In the genomic region with DNA sequence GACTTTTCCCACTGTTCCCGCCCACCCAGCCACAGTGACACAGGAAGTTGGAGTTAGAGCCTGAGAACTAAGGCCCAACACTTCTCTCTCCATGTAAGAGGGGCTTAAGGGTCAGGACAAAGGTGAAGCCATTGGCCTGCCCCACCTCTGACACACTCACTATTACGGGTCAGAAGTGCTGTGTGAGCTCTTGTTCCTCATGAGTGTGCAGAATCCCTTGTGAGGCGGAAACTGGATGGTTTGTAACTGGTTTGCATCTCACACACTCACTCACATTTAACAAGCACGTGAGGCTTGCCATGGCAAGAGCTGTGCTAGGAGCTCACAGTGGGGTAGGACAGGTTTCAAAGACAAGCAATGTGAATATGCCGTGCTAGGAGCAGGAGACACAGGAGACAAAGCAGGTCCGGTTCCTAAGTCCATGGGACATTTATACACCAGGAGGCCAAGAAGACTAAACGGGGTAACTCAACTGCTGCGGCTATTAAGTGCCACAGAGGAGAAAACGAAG, we compare ENCODE assay signal across 11 mouse cellular contexts. TPM values are rescaled to one million over a fixed set of nuclear protein-coding genes. Genes with fewer than 3 reads are reported as not detected.
DNase-seq lines count a peak whose midpoint lies in the region; ATAC-seq and TF ChIP-seq lines count a peak whose summit lies in the region.
"Had no signal": no experiment of that assay in that cellular context is flagged by ENCODE, and none has a peak within 500 bp of the region (broad histone marks: within the 10 kb centered on the region; RNA-seq: fewer than 3 reads in every experiment).

No protein-coding gene starts in this region.

- H3K9me3 ChIP-seq in heart, postnatal 0 days (replicated peaks; ENCODE audit: control insufficient read depth, low read length) = no peaks in the 10 kb centered on the region
- H3K9me3 ChIP-seq in midbrain, embryonic 12.5 days = no peaks in the 10 kb centered on the region
- H3K9me3 ChIP-seq in midbrain, embryonic 16.5 days (replicated peaks; ENCODE audit: control insufficient read depth, low read length, poor library complexity, severe bottlenecking) = no peaks in the 10 kb centered on the region
- no peaks in the 10 kb centered on the region for H3K9me3 ChIP-seq in kidney, embryonic 14.5 days (ENCODE audit: control insufficient read depth, low read length)
- H3K9me3 ChIP-seq in stomach, postnatal 0 days (ENCODE audit: control insufficient read depth, low read length) = no peaks in the 10 kb centered on the region

- H3K27ac ChIP-seq in heart, postnatal 0 days (ENCODE audit: low read depth) = peak overlapping the region; percentile 76
- peak overlapping the region; percentile 60; the same call in 1 of the 2 replicates for H3K27ac ChIP-seq in midbrain, embryonic 12.5 days (replicated peaks)
- H3K27ac ChIP-seq in midbrain, embryonic 16.5 days (ENCODE audit: low read length) = no peak overlapping the region
- H3K27ac ChIP-seq in kidney, embryonic 14.5 days (ENCODE audit: low read depth, low read length) = peak overlapping the region; percentile 77; the same call in 1 of the 2 replicates
- peak overlapping the region; percentile 45 for H3K27ac ChIP-seq in stomach, postnatal 0 days (replicated peaks)

- intact Hi-C loops in heart, postnatal 14 days (cut with DNase I) = no loop called here

- no peak for TF ChIP-seq CTCF in heart, postnatal 0 days (IDR thresholded peaks at IDR 0.05; ENCODE audit: low read depth)
- no peak for TF ChIP-seq CTCF in stomach, postnatal 0 days (IDR thresholded peaks at IDR 0.05; ENCODE audit: low read depth)

- no peak overlapping the region for H3K4me3 ChIP-seq in heart, postnatal 0 days (ENCODE audit: low read depth, low read length)
- H3K4me3 ChIP-seq in midbrain, embryonic 12.5 days = no peak overlapping the region
- H3K4me3 ChIP-seq in midbrain, embryonic 16.5 days (ENCODE audit: low read depth, low read length) = no peak overlapping the region
- H3K4me3 ChIP-seq in kidney, embryonic 14.5 days (ENCODE audit: low read length) = no peak overlapping the region
- H3K4me3 ChIP-seq in stomach, postnatal 0 days (ENCODE audit: low read depth, low read length) = no peak overlapping the region
- H3K4me3 ChIP-seq: erythroblast, embryonic 14.5 days had no signal

- TF ChIP-seq EP300 in heart, postnatal 0 days (IDR thresholded peaks at IDR 0.05; ENCODE audit: low read depth) = no peak
- no peak for TF ChIP-seq EP300 in stomach, postnatal 0 days (optimal IDR thresholded peaks at IDR 0.05)

- peaks cover 24% of the 10 kb centered on the region for H3K36me3 ChIP-seq in heart, postnatal 0 days (replicated peaks; ENCODE audit: control insufficient read depth, insufficient read depth, low read length)
- peaks cover 21% of the 10 kb centered on the region for H3K36me3 ChIP-seq in midbrain, embryonic 12.5 days
- peaks cover 14% of the 10 kb centered on the region for H3K36me3 ChIP-seq in midbrain, embryonic 16.5 days (ENCODE audit: control insufficient read depth, insufficient read depth, low read length)
- H3K36me3 ChIP-seq in kidney, embryonic 14.5 days (ENCODE audit: control insufficient read depth, insufficient read depth, low read length) = peaks cover 31% of the 10 kb centered on the region
- peaks cover 9% of the 10 kb centered on the region for H3K36me3 ChIP-seq in stomach, postnatal 0 days (ENCODE audit: control insufficient read depth, insufficient read depth, low read length)

- WGBS in heart, postnatal 0 days = 44% methylated on average over 9 of the region's 9 CpGs
- WGBS in midbrain, embryonic 12.5 days = 66% methylated on average over 9 of the region's 9 CpGs
- WGBS in midbrain, embryonic 16.5 days = 59% methylated on average over 9 of the region's 9 CpGs
- whole genome bisulfite sequencing in kidney, embryonic 14.5 days = 59% methylated on average over 9 of the region's 9 CpGs
- 66% methylated on average over 9 of the region's 9 CpGs for WGBS in stomach, postnatal 0 days

- H3K27me3 ChIP-seq in heart, postnatal 0 days (ENCODE audit: control insufficient read depth, insufficient read depth, low read length) = no peaks in the 10 kb centered on the region
- H3K27me3 ChIP-seq in midbrain, embryonic 12.5 days = no peaks in the 10 kb centered on the region
- H3K27me3 ChIP-seq in midbrain, embryonic 16.5 days (ENCODE audit: control insufficient read depth, insufficient read depth, low read depth, low read length) = no peaks in the 10 kb centered on the region
- H3K27me3 ChIP-seq in kidney, embryonic 14.5 days (ENCODE audit: control insufficient read depth, insufficient read depth, low read length) = no peaks in the 10 kb centered on the region
- H3K27me3 ChIP-seq in stomach, postnatal 0 days (ENCODE audit: control insufficient read depth, insufficient read depth, low read length) = no peaks in the 10 kb centered on the region

- ATAC-seq in heart, postnatal 0 days (ENCODE audit: insufficient read depth, low read depth) = no peak
- ATAC-seq in midbrain, embryonic 12.5 days (ENCODE audit: low FRiP score, low read depth) = no peak
- no peak for ATAC-seq in midbrain, embryonic 16.5 days
- no peak for ATAC-seq in kidney, embryonic 14.5 days (ENCODE audit: low FRiP score, low TSS enrichment)
- ATAC-seq in stomach, postnatal 0 days (ENCODE audit: low FRiP score, low TSS enrichment) = no peak

- H3K9ac ChIP-seq in heart, postnatal 0 days (replicated peaks; ENCODE audit: low read depth, low read length) = peak overlapping the region; percentile 38; the same call in 1 of the 2 replicates
- H3K9ac ChIP-seq in midbrain, embryonic 12.5 days (replicated peaks) = no peak overlapping the region
- H3K9ac ChIP-seq in midbrain, embryonic 16.5 days (ENCODE audit: low read depth, low read length) = no peak overlapping the region
- H3K9ac ChIP-seq in kidney, embryonic 14.5 days (ENCODE audit: low read depth, low read length) = peak overlapping the region; percentile 23; the same call in 1 of the 2 replicates
- no peak overlapping the region for H3K9ac ChIP-seq in stomach, postnatal 0 days (ENCODE audit: low read length)

- H3K4me2 ChIP-seq in heart, postnatal 0 days (ENCODE audit: low read depth, low read length) = no peak overlapping the region
- no peak overlapping the region for H3K4me2 ChIP-seq in midbrain, embryonic 12.5 days (replicated peaks)
- H3K4me2 ChIP-seq in midbrain, embryonic 16.5 days (ENCODE audit: low read length) = no peak overlapping the region
- H3K4me2 ChIP-seq in kidney, embryonic 14.5 days (replicated peaks; ENCODE audit: low read depth, low read length) = no peak overlapping the region
- H3K4me2 ChIP-seq in stomach, postnatal 0 days (replicated peaks; ENCODE audit: low read depth) = no peak overlapping the region

- H3K4me1 ChIP-seq in heart, postnatal 0 days (ENCODE audit: control insufficient read depth, insufficient read depth) = peaks cover 40% of the 10 kb centered on the region
- peaks cover 33% of the 10 kb centered on the region for H3K4me1 ChIP-seq in midbrain, embryonic 12.5 days
- peaks cover 11% of the 10 kb centered on the region; the same call in 1 of the 2 replicates for H3K4me1 ChIP-seq in midbrain, embryonic 16.5 days (ENCODE audit: control insufficient read depth, insufficient read depth, low read length)
- peaks cover 37% of the 10 kb centered on the region for H3K4me1 ChIP-seq in kidney, embryonic 14.5 days (ENCODE audit: control insufficient read depth, insufficient read depth, low read length)
- H3K4me1 ChIP-seq in stomach, postnatal 0 days (replicated peaks; ENCODE audit: control insufficient read depth, insufficient read depth) = peaks cover 3% of the 10 kb centered on the region; the same call in 1 of the 2 replicates

- DNase-seq in heart, postnatal 0 days (ENCODE audit: low spot score) = no peak
- DNase-seq in heart, postnatal 14 days = no peak
- no peak for DNase-seq in stomach, postnatal 0 days (ENCODE audit: low spot score)
- DNase-seq in adrenal gland, postnatal 10 days = no peak
- no peak for DNase-seq in left cerebral cortex, adult 9 months (ENCODE audit: low spot score in 2 of 2)
- DNase-seq: cerebellum, adult 18-20 months; thymus, postnatal 36 days had no signal

RNA-seq across cellular contexts. Expression of gene Dnaja3, which starts 16.8 kb away (rescaled TPM):
- 99.6 and 102 TPM in 2 replicates for total RNA-seq in heart, postnatal 0 days (2014; rRNA removed; ENCODE audit: low replicate concordance)
- 99.5 and 103 TPM in 2 replicates for polyA plus RNA-seq in heart, postnatal 0 days (2015; fragmentation: Nextera tagmentation; extraction: Ambion mirVana)
- total RNA-seq in heart, postnatal 14 days (2021) = 100 to 1,000 TPM; 121 to 123 TPM
- 55.9 and 58.5 TPM in 2 replicates for polyA plus RNA-seq in midbrain, embryonic 12.5 days (2016; fragmentation: Nextera tagmentation; extraction: Ambion mirVana)
- polyA plus RNA-seq in midbrain, embryonic 16.5 days (2015; fragmentation: Nextera tagmentation; extraction: Ambion mirVana) = 69.2 and 70.2 TPM in 2 replicates
- polyA plus RNA-seq in kidney, embryonic 14.5 days (2014; fragmentation: Nextera tagmentation; extraction: Ambion mirVana) = 46.3 and 68.8 TPM in 2 replicates
- 47.0 and 49.2 TPM in 2 replicates for polyA plus RNA-seq in stomach, postnatal 0 days (2015; fragmentation: Nextera tagmentation; extraction: Ambion mirVana)
- total RNA-seq in adrenal gland, postnatal 10 days (2021) = 100 to 1,000 TPM; 161 to 167 TPM

RNA-seq across cellular contexts. Expression of gene Vasn, which starts 16.9 kb away (rescaled TPM):
- total RNA-seq in heart, postnatal 0 days (2014; rRNA removed; ENCODE audit: low replicate concordance) = 38.7 and 64.8 TPM in 2 replicates
- 8.1 and 9.3 TPM in 2 replicates for polyA plus RNA-seq in heart, postnatal 0 days (2015; fragmentation: Nextera tagmentation; extraction: Ambion mirVana)
- 10 to 100 TPM; 12.1 to 14.7 TPM for total RNA-seq in heart, postnatal 14 days (2021)
- polyA plus RNA-seq in midbrain, embryonic 12.5 days (2016; fragmentation: Nextera tagmentation; extraction: Ambion mirVana) = 7.7 and 11.1 TPM in 2 replicates
- 4.2 and 4.3 TPM in 2 replicates for polyA plus RNA-seq in midbrain, embryonic 16.5 days (2015; fragmentation: Nextera tagmentation; extraction: Ambion mirVana)
- polyA plus RNA-seq in kidney, embryonic 14.5 days (2014; fragmentation: Nextera tagmentation; extraction: Ambion mirVana) = 14.4 and 16.1 TPM in 2 replicates
- polyA plus RNA-seq in stomach, postnatal 0 days (2015; fragmentation: Nextera tagmentation; extraction: Ambion mirVana) = 8.8 and 9.6 TPM in 2 replicates
- 10 to 100 TPM; 10.0 to 14.7 TPM for total RNA-seq in adrenal gland, postnatal 10 days (2021)

RNA-seq across cellular contexts. Expression of gene Coro7, which starts 23.0 kb away (rescaled TPM):
- total RNA-seq in heart, postnatal 0 days (2014; rRNA removed; ENCODE audit: low replicate concordance) = 17.2 and 17.8 TPM in 2 replicates
- polyA plus RNA-seq in heart, postnatal 0 days (2015; fragmentation: Nextera tagmentation; extraction: Ambion mirVana) = 8.0 and 9.9 TPM in 2 replicates
- total RNA-seq in heart, postnatal 14 days (2021) = 10 to 100 TPM; 20.6 to 20.7 TPM
- polyA plus RNA-seq in midbrain, embryonic 12.5 days (2016; fragmentation: Nextera tagmentation; extraction: Ambion mirVana) = 21.7 and 22.6 TPM in 2 replicates
- 32.6 and 36.4 TPM in 2 replicates for polyA plus RNA-seq in midbrain, embryonic 16.5 days (2015; fragmentation: Nextera tagmentation; extraction: Ambion mirVana)
- polyA plus RNA-seq in kidney, embryonic 14.5 days (2014; fragmentation: Nextera tagmentation; extraction: Ambion mirVana) = 12.0 and 16.4 TPM in 2 replicates
- polyA plus RNA-seq in stomach, postnatal 0 days (2015; fragmentation: Nextera tagmentation; extraction: Ambion mirVana) = 7.6 and 8.1 TPM in 2 replicates
- 10 to 100 TPM; 27.9 to 38.7 TPM for total RNA-seq in adrenal gland, postnatal 10 days (2021)

RNA-seq across cellular contexts. Expression of gene Pam16, which starts 31.8 kb away (rescaled TPM):
- 23.9 and 74.9 TPM in 2 replicates for total RNA-seq in heart, postnatal 0 days (2014; rRNA removed; ENCODE audit: low replicate concordance)
- 172 and 184 TPM in 2 replicates for polyA plus RNA-seq in heart, postnatal 0 days (2015; fragmentation: Nextera tagmentation; extraction: Ambion mirVana)
- 100 to 1,000 TPM; 119 to 137 TPM for total RNA-seq in heart, postnatal 14 days (2021)
- polyA plus RNA-seq in midbrain, embryonic 12.5 days (2016; fragmentation: Nextera tagmentation; extraction: Ambion mirVana) = 112 and 123 TPM in 2 replicates
- 144 and 153 TPM in 2 replicates for polyA plus RNA-seq in midbrain, embryonic 16.5 days (2015; fragmentation: Nextera tagmentation; extraction: Ambion mirVana)
- polyA plus RNA-seq in kidney, embryonic 14.5 days (2014; fragmentation: Nextera tagmentation; extraction: Ambion mirVana) = 102 and 116 TPM in 2 replicates
- 65.4 and 71.9 TPM in 2 replicates for polyA plus RNA-seq in stomach, postnatal 0 days (2015; fragmentation: Nextera tagmentation; extraction: Ambion mirVana)
- total RNA-seq in adrenal gland, postnatal 10 days (2021) = 100 to 1,000 TPM; 115 to 116 TPM

Comparison
In these comparisons a context has a peak if more than half of its experiments do, and no peak if none do; other contexts are left out.
1. H3K9ac ChIP-seq: peak in heart, postnatal 0 days (single experiment) and kidney, embryonic 14.5 days (single experiment); none in midbrain, embryonic 12.5 days (single experiment), midbrain, embryonic 16.5 days (single experiment) and stomach, postnatal 0 days (single experiment).